Mouse (Mus musculus): ENCODE measurements at regions not wholly inside any gene's neighbourhood (a gene's known extent, or its start where the extent isn't known, plus 50 kb on each side); places are given as distances from the start of the nearest gene placed in this dataset.
"Not testable (repeated sequence)": the region's sequence is repeated elsewhere in the genome, so short reads cannot be mapped to it uniquely, and the experiment has no call there.

DNA sequence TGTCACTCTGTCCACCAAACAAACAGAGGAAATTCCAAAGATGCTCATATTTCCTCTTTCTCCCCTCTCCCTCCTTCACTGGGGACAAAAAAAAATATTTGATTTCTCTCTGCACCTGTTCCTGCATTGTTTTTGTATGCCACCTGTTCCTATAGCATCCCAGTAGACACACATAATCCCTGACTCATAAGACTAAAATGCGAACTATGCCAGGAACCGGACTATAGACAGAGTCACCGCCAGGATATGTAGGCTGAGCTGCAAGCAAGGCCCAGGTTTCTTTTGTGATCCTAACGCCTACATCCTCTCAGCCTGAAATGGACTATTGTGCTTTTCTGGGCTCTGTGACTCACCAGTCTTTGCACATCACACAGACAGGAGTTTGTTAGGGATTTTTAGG, 116.9 kb upstream of the Hpf1 start:
- Histone ChIP-seq H3K4me3 (ENCODE audit: insufficient read depth, low read length) (no peak overlapping the region), H3K4me1 (ENCODE audit: control insufficient read depth, insufficient read depth, low read length) (peaks cover 2% of the 10 kb centered on the region; the same call in 1 of the 2 replicates), H3K27ac (ENCODE audit: insufficient read depth, low read length) (no peak overlapping the region)
- TF ChIP-seq CTCF (IDR thresholded peaks at IDR 0.05; ENCODE audit: borderline replicate concordance, insufficient read depth, low read length) (no peak), POLR2A (IDR thresholded peaks at IDR 0.05; ENCODE audit: low read depth, low read length) (no peak)

DNA sequence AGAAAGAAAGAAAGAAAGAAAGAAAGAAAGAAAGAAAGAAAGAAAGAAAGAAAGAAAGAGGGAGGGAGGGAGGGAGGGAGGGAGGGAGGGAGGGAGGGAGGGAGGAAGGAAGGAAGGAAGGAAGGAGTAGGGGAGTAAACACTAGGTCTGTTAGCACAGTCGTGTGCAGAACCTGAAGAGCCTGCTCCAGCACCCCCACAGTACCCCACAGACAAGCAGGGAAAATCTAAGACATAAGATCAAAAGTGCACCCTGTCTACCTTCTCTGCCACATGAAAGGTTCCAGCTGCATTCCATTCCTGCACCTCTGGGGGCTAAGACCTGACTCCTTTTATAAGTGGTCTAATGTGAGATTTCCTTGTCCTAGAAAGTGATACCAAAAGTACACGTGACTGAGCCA, 114.0 kb upstream of the Hpf1 start:
- not testable (repeated sequence) for H3K27ac ChIP-seq (ENCODE audit: insufficient read depth, low read length); H3K4me1 ChIP-seq (ENCODE audit: control insufficient read depth, insufficient read depth, low read length)

DNA sequence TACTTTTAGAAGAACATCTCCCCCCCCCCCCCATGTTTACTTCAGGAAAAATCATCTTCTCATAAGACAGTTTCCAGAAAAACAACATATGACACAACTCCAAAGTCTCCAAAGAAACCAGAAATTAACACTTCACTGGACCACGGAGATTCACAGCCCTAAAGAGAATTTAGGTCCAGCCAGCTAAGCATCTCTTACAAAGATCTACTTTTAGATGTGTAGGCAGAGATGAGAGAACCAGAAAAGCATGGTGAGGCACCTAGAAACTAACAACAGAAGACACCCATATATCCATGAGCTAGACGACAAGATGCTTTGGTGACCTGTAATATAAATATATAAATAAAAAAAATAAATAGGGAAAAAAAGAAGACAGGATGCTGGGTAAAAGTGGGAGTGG, 105.2 kb upstream of the Hpf1 start:
- H3K4me3 ChIP-seq (ENCODE audit: insufficient read depth, low read length): no peak overlapping the region
- TF ChIP-seq CTCF (IDR thresholded peaks at IDR 0.05; ENCODE audit: borderline replicate concordance, insufficient read depth, low read length) (no peak), POLR2A (IDR thresholded peaks at IDR 0.05; ENCODE audit: low read depth, low read length) (no peak)
- H3K4me1 ChIP-seq (ENCODE audit: control insufficient read depth, insufficient read depth, low read length): no peaks in the 10 kb centered on the region
- H3K27ac ChIP-seq (ENCODE audit: insufficient read depth, low read length): no peak overlapping the region

More for the DNA sequence above, 114.0 kb upstream of the Hpf1 start:
- not testable (repeated sequence) for H3K4me3 ChIP-seq (ENCODE audit: insufficient read depth, low read length)

DNA sequence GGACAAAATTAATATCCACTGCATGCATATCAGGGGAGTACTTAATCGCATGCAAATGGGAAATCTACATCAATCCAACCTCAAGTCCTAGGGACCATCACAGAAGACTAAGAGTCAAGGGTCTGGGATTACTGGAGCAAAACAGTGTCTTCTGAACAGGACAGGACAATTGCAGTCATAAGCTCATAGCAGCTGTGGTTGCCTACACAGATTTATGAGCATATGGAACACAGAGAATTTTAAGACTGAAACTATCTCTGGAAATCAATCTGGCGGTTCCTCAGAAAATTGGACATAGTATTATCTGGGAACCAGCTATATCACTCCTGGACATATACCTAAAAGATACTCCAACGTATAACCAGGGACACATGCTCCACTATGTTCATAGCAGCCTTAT, 99.8 kb upstream of the Hpf1 start:
- no peak for TF ChIP-seq CTCF (IDR thresholded peaks at IDR 0.05; ENCODE audit: borderline replicate concordance, insufficient read depth, low read length)
- no peak for TF ChIP-seq POLR2A (IDR thresholded peaks at IDR 0.05; ENCODE audit: low read depth, low read length)
- no peak overlapping the region for H3K27ac ChIP-seq (ENCODE audit: insufficient read depth, low read length)
- H3K4me1 ChIP-seq (ENCODE audit: control insufficient read depth, insufficient read depth, low read length): no peaks in the 10 kb centered on the region; the same call in 1 of the 2 replicates
- no peak overlapping the region for H3K4me3 ChIP-seq (ENCODE audit: insufficient read depth, low read length)

DNA sequence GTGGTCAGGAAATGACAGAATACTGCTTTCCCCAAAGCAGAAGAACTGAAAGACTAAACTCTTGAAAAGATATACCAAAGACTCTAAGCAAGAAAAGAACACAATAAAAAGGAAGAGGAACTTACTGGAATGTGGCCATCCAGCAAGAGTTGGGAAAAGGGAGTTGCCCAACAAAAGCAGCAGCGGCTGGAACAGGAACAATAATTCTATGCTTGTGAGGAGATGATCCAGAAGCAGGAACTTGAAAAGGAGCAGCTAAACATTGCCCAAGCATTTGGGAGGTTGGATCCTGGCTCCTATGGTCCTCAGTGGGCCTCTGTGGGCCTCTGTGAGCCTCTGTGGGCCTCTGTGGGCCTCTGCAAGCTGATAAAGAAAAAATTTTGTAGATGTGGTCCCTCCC, 97.7 kb upstream of the Hpf1 start:
- no peak for TF ChIP-seq POLR2A (IDR thresholded peaks at IDR 0.05; ENCODE audit: low read depth, low read length)
- H3K4me3 ChIP-seq (ENCODE audit: insufficient read depth, low read length): no peak overlapping the region
- H3K4me1 ChIP-seq (ENCODE audit: control insufficient read depth, insufficient read depth, low read length): no peaks in the 10 kb centered on the region; the same call in 1 of the 2 replicates
- H3K27ac ChIP-seq (ENCODE audit: insufficient read depth, low read length): 0 out of 2 replicates have a peak overlapping the region, but pooled peaks have one; percentile 12

DNA sequence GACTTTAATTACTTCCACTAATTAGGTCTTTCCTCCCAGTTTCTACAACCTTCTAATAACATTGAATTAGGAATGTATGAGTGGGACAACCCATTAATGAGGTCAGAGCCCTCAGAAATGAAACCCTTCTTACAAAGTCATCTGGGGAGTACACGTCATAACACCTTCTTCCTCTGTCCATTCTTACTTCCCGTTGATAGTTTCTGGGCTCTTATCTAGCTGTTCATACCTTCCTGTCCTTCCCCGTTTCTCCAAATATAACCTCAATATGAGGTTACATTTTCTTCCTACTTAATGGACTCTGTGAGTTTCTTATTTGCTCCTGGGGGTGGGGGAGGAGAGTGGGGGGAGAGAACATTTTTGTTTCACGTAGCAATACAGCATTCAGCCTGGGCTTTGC, 85.4 kb upstream of the Hpf1 start:
- Histone ChIP-seq H3K4me3 (ENCODE audit: insufficient read depth, low read length) (no peak overlapping the region), H3K4me1 (ENCODE audit: control insufficient read depth, insufficient read depth, low read length) (no peaks in the 10 kb centered on the region), H3K27ac (ENCODE audit: insufficient read depth, low read length) (no peak overlapping the region)
- TF ChIP-seq POLR2A (IDR thresholded peaks at IDR 0.05; ENCODE audit: low read depth, low read length): no peak
- no peak for TF ChIP-seq CTCF (IDR thresholded peaks at IDR 0.05; ENCODE audit: borderline replicate concordance, insufficient read depth, low read length)

DNA sequence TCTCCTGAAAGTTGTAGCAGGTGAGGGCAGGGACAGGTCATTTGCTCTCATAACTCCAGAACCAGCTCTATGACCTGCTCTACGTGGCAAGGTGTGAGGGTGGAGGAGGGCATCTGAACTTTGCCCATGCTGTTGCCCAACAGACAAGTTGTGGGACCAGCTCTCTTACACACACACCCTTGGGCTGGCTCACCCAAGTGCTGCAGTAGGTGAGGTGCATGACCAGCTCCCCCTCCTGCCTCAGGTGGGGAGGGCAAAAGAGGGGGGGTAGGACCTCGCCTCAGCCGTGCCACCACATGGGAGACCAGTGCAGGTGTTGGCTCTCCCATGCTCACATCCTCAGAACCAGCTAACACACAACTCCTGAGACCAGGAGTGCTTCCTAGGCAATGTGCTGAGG, 83.4 kb upstream of the Hpf1 start:
- TF ChIP-seq POLR2A (IDR thresholded peaks at IDR 0.05; ENCODE audit: low read depth, low read length): no peak
- no peak for TF ChIP-seq CTCF (IDR thresholded peaks at IDR 0.05; ENCODE audit: borderline replicate concordance, insufficient read depth, low read length)
- no peak overlapping the region for H3K4me3 ChIP-seq (ENCODE audit: insufficient read depth, low read length)
- no peaks in the 10 kb centered on the region for H3K4me1 ChIP-seq (ENCODE audit: control insufficient read depth, insufficient read depth, low read length)
- no peak overlapping the region for H3K27ac ChIP-seq (ENCODE audit: insufficient read depth, low read length)

DNA sequence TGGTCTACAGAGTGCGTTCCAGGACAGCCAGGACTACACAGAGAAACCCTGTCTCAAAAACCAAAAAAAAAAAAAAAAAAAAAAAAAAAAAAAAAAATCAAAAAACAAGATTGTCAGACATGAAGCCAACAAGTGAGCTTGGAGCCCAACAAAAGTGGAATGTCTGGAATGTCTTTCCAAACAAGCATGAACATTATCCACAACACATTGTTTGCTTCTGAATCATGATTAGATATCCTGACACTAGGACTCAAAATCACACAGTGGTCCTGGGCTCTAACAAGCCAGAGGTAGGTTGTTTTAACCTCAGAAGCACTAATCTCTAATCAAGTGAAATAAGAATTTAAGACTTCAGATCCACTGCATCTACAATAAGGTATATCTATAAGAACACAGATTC, 80.4 kb upstream of the Hpf1 start:
- Histone ChIP-seq H3K4me3 (ENCODE audit: insufficient read depth, low read length) (no peak overlapping the region), H3K27ac (ENCODE audit: insufficient read depth, low read length) (no peak overlapping the region), H3K4me1 (ENCODE audit: control insufficient read depth, insufficient read depth, low read length) (no peaks in the 10 kb centered on the region)
- no peak for TF ChIP-seq CTCF (IDR thresholded peaks at IDR 0.05; ENCODE audit: borderline replicate concordance, insufficient read depth, low read length)

DNA sequence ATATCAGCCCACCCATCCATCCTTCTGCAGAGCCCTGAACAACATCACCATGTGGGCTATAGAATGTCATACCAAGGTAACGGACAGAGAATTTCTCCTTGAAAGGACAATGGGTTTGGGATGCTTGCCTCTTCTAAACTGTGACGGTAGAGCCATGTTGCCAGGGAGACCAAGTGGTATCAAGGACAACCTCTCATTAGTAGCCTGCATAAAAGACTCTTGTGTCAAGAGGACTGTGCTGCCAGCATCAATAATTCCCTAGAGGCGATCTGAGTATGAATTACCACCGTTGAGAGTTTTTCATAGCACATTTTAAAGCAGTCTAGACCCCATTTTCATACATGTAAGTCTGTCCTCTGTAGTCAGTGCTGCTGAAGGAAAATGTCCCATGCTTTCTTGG, 79.3 kb upstream of the Hpf1 start:
- no peak for TF ChIP-seq POLR2A (IDR thresholded peaks at IDR 0.05; ENCODE audit: low read depth, low read length)
- TF ChIP-seq CTCF (IDR thresholded peaks at IDR 0.05; ENCODE audit: borderline replicate concordance, insufficient read depth, low read length): no peak
- H3K4me3 ChIP-seq (ENCODE audit: insufficient read depth, low read length): no peak overlapping the region
- no peaks in the 10 kb centered on the region for H3K4me1 ChIP-seq (ENCODE audit: control insufficient read depth, insufficient read depth, low read length)
- no peak overlapping the region for H3K27ac ChIP-seq (ENCODE audit: insufficient read depth, low read length)

DNA sequence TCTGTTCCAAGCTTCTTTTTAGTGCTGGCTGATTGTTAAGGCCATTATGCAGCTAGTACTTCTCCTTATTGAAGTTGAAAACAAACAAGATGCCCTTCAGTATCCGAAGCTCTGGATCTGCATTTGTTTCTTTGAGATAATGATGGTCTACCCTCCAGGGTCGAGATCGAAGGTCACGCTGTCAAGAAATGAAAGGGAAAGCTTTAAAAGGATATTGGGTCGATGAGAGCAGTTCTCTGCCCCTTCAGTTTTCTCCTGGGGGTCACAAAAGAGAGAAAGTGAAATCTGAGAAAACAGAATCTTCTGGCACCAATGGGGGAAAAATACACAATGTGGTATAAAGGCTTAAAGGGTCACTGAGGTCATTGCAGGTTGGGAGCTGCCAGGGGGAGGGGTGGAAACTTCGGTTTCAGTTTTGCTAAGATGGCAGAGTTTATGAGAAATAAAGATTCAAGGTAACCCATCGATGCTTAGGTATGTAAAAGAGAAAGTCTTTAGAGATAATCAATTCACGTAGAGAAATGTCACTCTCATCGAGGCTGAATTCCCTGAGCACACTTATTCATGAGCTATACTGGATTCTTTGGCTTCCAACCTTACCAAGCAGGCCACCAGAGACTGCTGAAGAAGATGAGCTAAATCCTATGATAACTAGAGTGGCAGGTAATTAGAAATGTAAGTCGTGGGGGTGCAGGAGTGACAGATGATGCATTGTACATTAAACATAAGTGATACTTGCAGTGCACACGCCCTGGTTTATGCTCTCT, 64.4 kb upstream of the Hpf1 start:
- H3K27ac ChIP-seq (ENCODE audit: insufficient read depth, low read length): no peak overlapping the region
- TF ChIP-seq CTCF (IDR thresholded peaks at IDR 0.05; ENCODE audit: borderline replicate concordance, insufficient read depth, low read length): no peak
- no peak for TF ChIP-seq POLR2A (IDR thresholded peaks at IDR 0.05; ENCODE audit: low read depth, low read length)
- H3K4me3 ChIP-seq (ENCODE audit: insufficient read depth, low read length): no peak overlapping the region
- no peaks in the 10 kb centered on the region for H3K4me1 ChIP-seq (ENCODE audit: control insufficient read depth, insufficient read depth, low read length)

DNA sequence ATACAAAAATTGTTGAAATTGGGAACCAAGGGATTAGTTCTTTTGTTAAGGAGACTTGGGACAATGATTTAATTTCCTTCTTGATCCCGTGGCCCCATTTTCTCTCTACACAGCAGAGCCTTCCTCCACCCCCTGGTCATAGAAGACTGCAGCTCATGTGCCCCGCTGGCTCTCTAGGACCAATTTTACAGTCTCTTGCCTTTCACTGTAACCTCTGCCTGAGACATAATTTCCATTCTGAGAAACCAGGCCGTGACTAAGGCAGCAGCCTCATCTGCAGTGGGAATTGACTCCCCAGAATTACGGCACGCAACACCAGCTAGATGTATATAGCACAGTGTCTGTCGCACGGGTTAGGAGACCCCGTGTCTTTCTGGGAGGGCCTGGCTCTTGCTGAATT, 63.0 kb upstream of the Hpf1 start:
- H3K4me3 ChIP-seq (ENCODE audit: insufficient read depth, low read length): no peak overlapping the region
- TF ChIP-seq CTCF (IDR thresholded peaks at IDR 0.05; ENCODE audit: borderline replicate concordance, insufficient read depth, low read length) (no peak), POLR2A (IDR thresholded peaks at IDR 0.05; ENCODE audit: low read depth, low read length) (no peak)
- H3K27ac ChIP-seq (ENCODE audit: insufficient read depth, low read length): no peak overlapping the region
- no peaks in the 10 kb centered on the region for H3K4me1 ChIP-seq (ENCODE audit: control insufficient read depth, insufficient read depth, low read length)

Data from embryonic fibroblast, embryonic 13.5 days (primary cell).